Mouse (Mus musculus): ENCODE data around the gene Tcp11l1. TPM values are rescaled to one million over a fixed set of nuclear protein-coding genes. Genes with fewer than 3 reads are reported as not detected.

Tcp11l1 gene
- polyA plus RNA-seq, 1 experiment from 2014 or later = 52.5 TPM

DNA sequence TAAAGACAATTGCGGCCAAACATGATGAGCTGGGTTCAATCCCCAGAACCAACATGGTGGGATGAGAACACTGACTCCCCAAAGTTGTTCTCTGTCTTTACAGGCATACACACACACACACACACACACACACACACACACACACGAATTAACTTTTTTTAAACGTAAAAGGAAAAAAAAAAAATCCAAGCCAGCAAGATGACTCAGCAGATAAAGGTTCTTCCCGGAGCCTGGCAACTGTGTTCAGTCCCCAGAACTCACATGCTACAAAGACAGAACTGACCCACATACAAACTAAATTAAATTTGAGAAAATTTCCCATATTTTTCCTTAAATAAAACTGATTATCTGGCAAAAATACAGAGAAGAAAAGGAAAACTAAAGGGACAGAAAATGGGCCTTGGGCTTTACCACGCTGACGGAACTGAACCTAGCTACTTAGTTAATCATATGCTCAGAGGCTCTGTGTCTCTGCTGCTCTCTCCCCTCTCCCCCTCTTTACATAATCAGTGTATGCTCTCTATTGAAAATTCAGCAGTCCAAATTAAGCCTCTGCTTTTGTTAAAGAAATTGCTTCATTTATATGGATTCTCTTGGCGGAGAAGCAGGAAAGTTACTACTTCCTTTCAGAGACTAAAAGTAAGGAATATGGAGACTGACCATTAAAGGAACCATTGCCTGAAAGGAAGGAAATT, 20.7 kb upstream of the Tcp11l1 start:
- 83% methylated on average over 7 of the region's 7 CpGs for WGBS
- no peak overlapping the region for H3K27ac ChIP-seq
- H3K36me3 ChIP-seq = no peaks in the 10 kb centered on the region
- no peaks in the 10 kb centered on the region for H3K27me3 ChIP-seq (ENCODE audit: low read depth, poor library complexity, severe bottlenecking)
- H3K4me1 ChIP-seq = no peaks in the 10 kb centered on the region
- no peaks in the 10 kb centered on the region for H3K9me3 ChIP-seq (replicated peaks)
- H3K4me3 ChIP-seq = no peak overlapping the region
- DNase-seq (ENCODE audit: low spot score) = no peak

DNA sequence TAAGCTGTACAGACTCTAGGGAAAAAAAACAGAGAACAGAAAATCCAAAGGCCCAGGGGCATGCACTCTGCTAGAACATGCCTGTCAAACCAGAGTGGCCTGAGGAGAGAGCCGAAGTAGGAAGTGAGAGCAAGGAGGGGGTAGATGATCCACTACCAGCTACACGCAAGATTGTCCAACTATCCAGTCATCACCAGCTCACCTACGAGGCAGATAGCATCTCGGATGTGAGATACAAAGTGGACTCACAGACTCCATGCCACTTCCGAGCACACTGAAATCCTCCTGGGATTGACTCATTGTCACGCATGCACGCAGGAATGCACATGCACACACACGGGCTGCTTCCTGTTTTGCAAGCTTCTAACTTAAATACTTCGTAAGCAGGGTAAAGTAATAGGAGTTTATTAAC, 20.1 kb upstream of the Tcp11l1 start:
- no peak overlapping the region for H3K4me3 ChIP-seq
- peak; percentile 20 for DNase-seq (ENCODE audit: low spot score)
- 91% methylated on average over 9 of the region's 9 CpGs for WGBS
- H3K27ac ChIP-seq = no peak overlapping the region
- H3K36me3 ChIP-seq = no peaks in the 10 kb centered on the region
- H3K9me3 ChIP-seq (replicated peaks) = no peaks in the 10 kb centered on the region
- no peaks in the 10 kb centered on the region for H3K27me3 ChIP-seq (ENCODE audit: low read depth, poor library complexity, severe bottlenecking)
- H3K4me1 ChIP-seq = no peaks in the 10 kb centered on the region

DNA sequence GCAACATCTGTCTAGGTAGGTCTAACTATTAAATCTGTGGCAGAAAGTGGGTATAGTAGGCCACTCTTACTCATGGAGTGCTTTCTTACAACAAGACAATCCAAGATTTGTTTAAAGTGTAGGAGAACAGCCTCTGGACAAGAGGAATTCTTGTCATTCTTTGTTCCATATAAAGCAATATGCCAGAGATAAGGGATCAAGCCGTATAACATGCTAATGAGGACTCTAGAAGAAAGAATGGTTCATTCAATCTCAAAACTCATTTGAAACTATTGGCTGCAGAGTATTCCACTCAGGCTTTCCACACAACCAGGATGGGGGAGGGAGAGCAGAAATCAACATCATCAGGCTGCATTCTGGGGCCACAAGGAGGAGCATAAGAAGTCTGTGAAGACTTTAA, 15.4 kb upstream of the Tcp11l1 start:
- Histone ChIP-seq H3K27me3 (ENCODE audit: low read depth, poor library complexity, severe bottlenecking) (no peaks in the 10 kb centered on the region), H3K9me3 (replicated peaks) (no peaks in the 10 kb centered on the region), H3K4me1 (no peaks in the 10 kb centered on the region), H3K36me3 (no peaks in the 10 kb centered on the region), H3K27ac (no peak overlapping the region), H3K4me3 (no peak overlapping the region)
- 94% methylated on average over 1 of the region's 1 CpGs for WGBS
- DNase-seq (ENCODE audit: low spot score) = no peak

DNA sequence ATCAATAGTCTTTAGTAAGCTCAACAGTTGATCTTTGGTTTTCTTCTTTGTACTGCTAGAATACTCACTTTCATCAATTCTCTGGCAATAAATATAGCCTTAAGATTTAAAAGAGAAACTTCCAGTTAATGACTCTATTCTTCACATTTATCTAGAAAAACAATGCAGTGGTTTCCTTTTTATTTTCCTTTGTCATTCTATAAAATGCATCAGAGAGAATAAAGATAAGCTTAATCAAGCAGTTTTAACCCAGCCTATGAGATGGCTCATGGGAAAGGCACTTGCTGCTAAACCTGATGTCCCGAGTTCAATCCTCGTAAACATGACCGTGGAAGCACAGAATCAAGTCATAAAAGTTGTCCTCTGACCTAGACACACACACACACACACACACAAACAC, 10.1 kb upstream of the Tcp11l1 start:
- H3K27me3 ChIP-seq (ENCODE audit: low read depth, poor library complexity, severe bottlenecking) = no peaks in the 10 kb centered on the region
- H3K9me3 ChIP-seq (replicated peaks) = no peaks in the 10 kb centered on the region
- no peak overlapping the region for H3K4me3 ChIP-seq
- no peaks in the 10 kb centered on the region for H3K36me3 ChIP-seq
- DNase-seq (ENCODE audit: low spot score) = no peak
- H3K27ac ChIP-seq = no peak overlapping the region
- WGBS = 71% methylated on average over 3 of the region's 3 CpGs
- no peaks in the 10 kb centered on the region for H3K4me1 ChIP-seq

DNA sequence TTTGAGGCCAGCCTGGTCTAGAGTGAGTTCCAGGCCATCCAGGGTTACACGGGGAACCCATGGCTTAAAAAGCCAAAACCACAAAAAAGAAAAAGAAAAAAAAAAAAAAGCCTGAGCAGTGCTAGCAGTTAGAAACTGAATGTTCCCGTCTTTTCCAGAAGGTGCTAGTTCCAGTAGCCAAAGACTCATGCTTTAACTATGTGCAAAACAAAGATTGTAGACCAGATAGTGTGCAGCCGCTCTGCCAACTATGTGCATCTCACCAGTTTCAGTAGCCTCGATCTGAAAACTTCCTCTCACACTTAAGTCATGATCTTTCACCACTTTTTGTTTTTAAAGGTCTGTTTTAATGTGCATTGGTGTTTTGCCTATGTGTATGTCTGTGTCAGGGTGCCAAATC, 5.9 kb upstream of the Tcp11l1 start:
- no peak for DNase-seq (ENCODE audit: low spot score)
- 89% methylated on average over 4 of the region's 4 CpGs for WGBS
- Histone ChIP-seq H3K27me3 (ENCODE audit: low read depth, poor library complexity, severe bottlenecking) (peaks cover 13% of the 10 kb centered on the region), H3K4me1 (peaks cover 7% of the 10 kb centered on the region; the same call in 1 of the 2 replicates), H3K36me3 (no peaks in the 10 kb centered on the region), H3K4me3 (no peak overlapping the region), H3K9me3 (replicated peaks) (no peaks in the 10 kb centered on the region), H3K27ac (no peak overlapping the region)

DNA sequence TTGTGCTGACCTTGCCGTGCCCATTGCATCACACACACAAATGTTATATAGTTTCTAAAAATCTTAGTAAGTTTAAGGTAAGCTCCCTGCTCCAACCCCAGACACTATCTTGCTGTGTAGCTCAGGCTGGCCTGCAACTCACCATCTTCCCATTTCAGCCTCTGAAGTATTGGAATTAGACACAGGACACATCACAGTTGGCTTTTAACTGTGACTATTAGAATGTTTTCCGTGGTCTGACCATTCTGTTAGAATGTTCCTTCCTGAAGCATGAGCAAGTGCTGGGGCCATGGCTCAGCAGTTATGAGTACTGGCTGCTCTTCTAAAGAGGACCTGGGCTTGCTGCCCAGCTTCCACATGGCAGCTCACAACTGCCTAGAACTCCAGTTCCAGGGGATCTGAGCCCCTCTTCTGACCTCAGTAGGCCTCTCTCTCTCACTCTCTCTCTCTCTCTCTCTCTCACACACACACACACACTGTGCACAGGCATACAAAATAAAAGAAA, 5.3 kb upstream of the Tcp11l1 start:
- no peaks in the 10 kb centered on the region for H3K9me3 ChIP-seq (replicated peaks)
- no peak overlapping the region for H3K27ac ChIP-seq
- WGBS = 97% methylated on average over 2 of the region's 2 CpGs
- no peak for DNase-seq (ENCODE audit: low spot score)
- peaks cover 12% of the 10 kb centered on the region; the same call in 1 of the 2 replicates for H3K4me1 ChIP-seq
- no peaks in the 10 kb centered on the region for H3K36me3 ChIP-seq
- H3K27me3 ChIP-seq (ENCODE audit: low read depth, poor library complexity, severe bottlenecking) = peaks cover 13% of the 10 kb centered on the region
- no peak overlapping the region for H3K4me3 ChIP-seq

DNA sequence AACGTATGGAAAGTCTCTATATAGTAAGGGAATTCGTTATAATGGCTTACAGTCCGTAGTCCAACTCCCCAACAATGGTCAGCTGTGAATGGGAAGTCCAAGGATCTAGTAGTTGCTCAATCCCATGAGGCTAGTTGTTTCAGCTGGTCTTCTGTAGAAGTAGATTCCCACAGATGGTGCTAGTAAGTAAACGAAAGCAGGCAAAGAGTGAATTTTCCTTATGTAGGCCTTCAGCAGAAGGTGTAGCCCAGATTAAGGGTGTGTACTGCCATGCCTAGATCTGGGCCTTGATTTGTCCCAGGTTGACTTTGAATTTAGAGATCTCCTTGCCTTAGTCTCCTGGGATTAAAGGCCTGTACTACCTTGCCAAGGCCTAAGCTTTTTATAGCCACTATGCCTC, 4.3 kb upstream of the Tcp11l1 start, which contains the start of gene Pin1rt1:
Pin1rt1 (minus strand) TSS at position 101 of the 400 bp plus-strand sequence.
- DNase-seq (ENCODE audit: low spot score) = no peak
- peaks cover 13% of the 10 kb centered on the region; the same call in 1 of the 2 replicates for H3K4me1 ChIP-seq
- H3K9me3 ChIP-seq (replicated peaks) = no peaks in the 10 kb centered on the region
- no peak within 1 kb of the TSS for H3K27ac ChIP-seq
- no peak within 1 kb of the TSS for H3K4me3 ChIP-seq
- peaks cover 15% of the 10 kb centered on the region for H3K27me3 ChIP-seq (ENCODE audit: low read depth, poor library complexity, severe bottlenecking)
- WGBS = 93% methylated on average over 4 of the region's 4 CpGs
- H3K36me3 ChIP-seq = no peaks in the 10 kb centered on the region

DNA sequence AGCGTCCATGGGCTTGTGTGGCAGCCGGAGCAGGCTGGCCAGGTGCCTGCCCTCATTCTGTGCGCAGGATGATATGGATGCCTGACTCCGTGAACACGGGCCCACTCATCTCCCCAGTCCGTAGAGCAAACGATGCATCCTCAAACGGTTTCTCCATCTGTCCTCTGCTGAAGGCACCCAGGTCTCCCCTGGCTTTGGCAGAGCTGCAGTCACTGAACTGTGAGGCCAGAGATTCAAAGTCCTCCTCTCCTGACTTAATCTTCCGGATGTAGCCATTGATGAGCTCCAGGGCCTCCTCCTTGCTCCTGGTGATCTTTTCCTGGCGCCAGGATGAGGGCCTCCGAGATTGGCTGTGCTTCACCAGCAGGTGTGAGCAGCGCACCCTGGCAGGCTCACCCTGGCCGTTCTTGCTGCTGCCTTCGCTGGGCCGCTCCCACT, 2.3 kb upstream of the Tcp11l1 start:
- no peak for DNase-seq (ENCODE audit: low spot score)
- H3K9me3 ChIP-seq (replicated peaks) = no peaks in the 10 kb centered on the region
- H3K27me3 ChIP-seq (ENCODE audit: low read depth, poor library complexity, severe bottlenecking) = peaks cover 22% of the 10 kb centered on the region
- WGBS = 32% methylated on average over 15 of the region's 15 CpGs
- H3K4me1 ChIP-seq = peaks cover 19% of the 10 kb centered on the region
- H3K27ac ChIP-seq = no peak overlapping the region
- H3K4me3 ChIP-seq = no peak overlapping the region
- no peaks in the 10 kb centered on the region for H3K36me3 ChIP-seq

DNA sequence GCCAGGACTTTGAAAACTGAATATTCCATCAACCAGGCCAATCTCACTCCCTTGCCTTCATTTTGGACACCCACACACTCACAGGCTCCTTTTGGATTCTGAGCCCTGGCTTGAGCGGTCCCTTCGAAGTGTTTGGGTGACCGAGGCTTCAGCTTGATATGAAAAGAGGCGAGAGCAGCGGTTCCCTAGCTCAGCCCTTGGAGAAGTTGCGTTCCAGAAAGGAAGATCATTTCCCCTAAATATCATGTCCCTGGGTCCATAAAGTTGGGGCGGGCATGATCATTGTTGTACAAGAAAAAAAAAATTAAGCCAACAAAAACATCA, 479 bp upstream of the Tcp11l1 start:
- peaks cover 22% of the 10 kb centered on the region for H3K27me3 ChIP-seq (ENCODE audit: low read depth, poor library complexity, severe bottlenecking)
- peak overlapping the region; percentile 96 for H3K27ac ChIP-seq
- H3K4me1 ChIP-seq = peaks cover 19% of the 10 kb centered on the region
- no peaks in the 10 kb centered on the region for H3K36me3 ChIP-seq
- H3K9me3 ChIP-seq (replicated peaks) = no peaks in the 10 kb centered on the region
- DNase-seq (ENCODE audit: low spot score) = no peak
- H3K4me3 ChIP-seq = peak overlapping the region; percentile 96
- 5% methylated on average over 7 of the region's 7 CpGs for WGBS

DNA sequence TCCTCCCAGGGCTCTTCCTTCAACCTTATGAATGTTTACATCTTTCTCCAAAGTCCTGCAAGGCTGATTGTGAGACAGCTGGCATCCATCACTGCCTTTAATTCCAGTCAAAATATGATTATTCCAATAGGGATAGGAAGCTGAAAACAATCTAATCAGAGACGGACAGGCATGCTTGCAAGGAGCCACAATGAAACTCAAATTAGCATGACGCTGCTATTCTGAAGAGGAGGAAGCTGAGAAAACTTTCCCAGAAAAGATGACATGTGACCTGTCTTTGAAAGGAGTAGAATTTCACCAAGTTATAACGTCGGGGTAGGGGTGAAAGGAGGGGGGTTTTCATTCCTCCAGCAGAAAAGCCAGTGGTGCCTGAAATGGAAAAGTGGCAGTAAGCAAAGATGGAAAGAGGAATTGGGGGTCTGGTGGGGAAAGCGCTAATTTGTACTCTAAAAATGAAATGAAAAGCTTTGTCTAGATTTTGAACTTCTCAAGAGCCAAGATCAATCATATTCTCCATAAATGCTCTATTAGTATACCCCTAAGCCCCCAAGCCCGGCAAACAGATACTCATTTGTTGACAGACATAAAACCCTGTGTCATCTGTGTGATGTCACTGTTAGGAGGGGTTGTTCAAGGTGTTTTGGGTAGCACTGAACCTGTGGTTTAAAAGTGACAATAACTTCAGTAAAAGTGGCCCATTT, 1.1 kb downstream of the Tcp11l1 start:
- DNase-seq (ENCODE audit: low spot score) = no peak

DNA sequence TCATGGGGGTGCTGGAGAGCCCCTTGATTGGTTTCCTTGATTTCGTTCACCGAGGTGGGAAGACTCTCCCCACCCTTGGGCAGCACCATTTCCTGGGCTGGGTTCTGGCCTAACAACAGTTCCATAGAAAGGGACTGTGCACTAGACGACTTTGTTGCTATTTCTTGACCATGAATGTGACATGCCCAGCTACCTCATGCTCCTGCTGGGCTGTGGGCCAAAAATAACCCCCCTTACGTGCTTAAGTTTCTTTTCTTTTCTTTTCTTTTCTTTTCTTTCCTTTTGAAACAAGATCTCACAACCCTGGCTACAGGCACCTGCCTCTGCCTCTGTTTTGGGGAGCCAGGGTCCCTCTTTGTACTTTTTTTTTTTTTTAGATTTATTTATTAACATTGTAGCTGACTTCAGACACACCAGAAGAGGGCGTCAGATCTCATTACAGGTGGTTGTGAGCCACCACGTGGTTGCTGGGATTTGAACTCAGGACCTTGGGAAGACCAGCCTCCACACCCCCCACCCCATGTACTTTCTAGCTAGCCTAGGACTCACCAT, 2.1 kb downstream of the Tcp11l1 start:
- no peak overlapping the region for H3K27ac ChIP-seq
- H3K36me3 ChIP-seq = no peaks in the 10 kb centered on the region
- 76% methylated on average over 6 of the region's 6 CpGs for WGBS
- H3K4me1 ChIP-seq = peaks cover 19% of the 10 kb centered on the region
- H3K4me3 ChIP-seq = no peak overlapping the region
- peaks cover 22% of the 10 kb centered on the region for H3K27me3 ChIP-seq (ENCODE audit: low read depth, poor library complexity, severe bottlenecking)
- DNase-seq (ENCODE audit: low spot score) = no peak
- no peaks in the 10 kb centered on the region for H3K9me3 ChIP-seq (replicated peaks)

More for the DNA sequence above, 1.1 kb downstream of the Tcp11l1 start:
- WGBS = 45% methylated on average over 6 of the region's 6 CpGs
- Histone ChIP-seq H3K4me1 (peaks cover 19% of the 10 kb centered on the region), H3K27me3 (ENCODE audit: low read depth, poor library complexity, severe bottlenecking) (peaks cover 22% of the 10 kb centered on the region), H3K27ac (no peak overlapping the region), H3K4me3 (peak overlapping the region; percentile 96), H3K9me3 (replicated peaks) (no peaks in the 10 kb centered on the region), H3K36me3 (no peaks in the 10 kb centered on the region)

DNA sequence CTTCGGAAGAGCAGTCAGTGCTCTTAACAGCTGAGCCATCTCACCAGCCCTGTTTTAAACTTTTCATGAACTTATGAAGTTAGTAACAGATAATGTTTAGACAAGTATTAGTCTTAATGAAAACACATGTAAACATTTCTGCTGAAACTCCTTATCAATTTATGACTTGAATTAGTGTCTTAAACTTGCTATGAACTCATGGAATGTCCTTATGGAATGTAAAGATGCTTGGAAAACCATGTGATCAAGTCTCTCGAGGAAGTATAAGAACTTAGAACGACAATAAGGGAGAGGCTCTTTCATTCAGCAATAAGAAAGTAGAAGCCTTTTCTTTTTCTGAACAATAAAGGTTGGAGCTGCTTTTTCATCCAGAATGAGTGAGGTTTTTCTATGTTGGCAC, 7.6 kb downstream of the Tcp11l1 start:
- Histone ChIP-seq H3K9me3 (replicated peaks) (no peaks in the 10 kb centered on the region), H3K4me3 (no peak overlapping the region), H3K4me1 (no peaks in the 10 kb centered on the region), H3K27ac (no peak overlapping the region), H3K27me3 (ENCODE audit: low read depth, poor library complexity, severe bottlenecking) (no peaks in the 10 kb centered on the region), H3K36me3 (peaks cover 4% of the 10 kb centered on the region; the same call in 1 of the 2 replicates)
- DNase-seq (ENCODE audit: low spot score) = no peak
- 91% methylated on average over 3 of the region's 3 CpGs for WGBS

DNA sequence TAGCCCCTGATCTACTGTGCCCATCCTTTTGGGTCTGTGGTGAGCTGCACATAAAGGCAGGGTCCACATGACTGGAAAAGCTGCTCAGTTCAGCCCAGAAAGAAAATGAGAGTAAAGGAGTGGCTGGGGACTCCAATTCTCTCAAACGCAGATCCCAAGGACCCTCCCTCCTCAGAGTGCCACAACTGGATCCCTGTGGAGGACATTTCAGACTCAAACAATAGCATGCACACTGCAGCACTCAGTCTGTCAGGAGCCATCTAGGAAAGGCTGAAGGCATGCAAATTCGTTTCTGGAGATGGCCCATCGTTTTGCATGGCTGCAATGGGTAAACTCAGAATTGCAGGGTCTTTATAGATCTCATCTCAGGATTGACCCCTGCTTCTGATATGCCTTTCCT, 8.8 kb downstream of the Tcp11l1 start:
- 87% methylated on average over 3 of the region's 3 CpGs for WGBS
- H3K27ac ChIP-seq = no peak overlapping the region
- DNase-seq (ENCODE audit: low spot score) = no peak

More for the DNA sequence above, 8.8 kb downstream of the Tcp11l1 start:
- no peak overlapping the region for H3K4me3 ChIP-seq
- H3K36me3 ChIP-seq = peaks cover 4% of the 10 kb centered on the region; the same call in 1 of the 2 replicates
- H3K9me3 ChIP-seq (replicated peaks) = no peaks in the 10 kb centered on the region
- no peaks in the 10 kb centered on the region for H3K4me1 ChIP-seq
- no peaks in the 10 kb centered on the region for H3K27me3 ChIP-seq (ENCODE audit: low read depth, poor library complexity, severe bottlenecking)
